Mouse (Mus musculus): ENCODE measurements around the gene Irak2.

GRCm38 (mm10) chr6:113696582-113697221 lies 58.4 kb downstream of the Irak2 start, which contains the start of gene Tatdn2:
- TF ChIP-seq TAL1 (IDR thresholded peaks at IDR 0.05; ENCODE audit: low read length): no peak
- TF ChIP-seq GATA1 (IDR thresholded peaks at IDR 0.05; ENCODE audit: low read length): no peak

Data from erythroblast, embryonic 14.5 days (primary cell).